Mouse (Mus musculus) heart, postnatal 4 days (tissue): ENCODE data around the gene F830045P16Rik. TPM values are rescaled to one million over a fixed set of nuclear protein-coding genes. Genes with fewer than 3 reads are reported as not detected.
A peak's percentile ranks its signal among the peaks of the same experiment; 100 is the strongest.
"Not testable (repeated sequence)": the region's sequence is repeated elsewhere in the genome, so short reads cannot be mapped to it uniquely, and the experiment has no call there.

ENCODE experiments used
- DNase-seq: peaks from one replicate; pipeline ENCODE4 v3.0.0; 2021
- total RNA-seq, 2 experiments: library from RNA; stranded (reverse); gene quantifications; 2 replicates each; pipeline ENCODE4 v1.2.3; 2021

The F830045P16Rik gene
- total RNA-seq, 2 experiments from 2014 or later: not detected

DNA sequence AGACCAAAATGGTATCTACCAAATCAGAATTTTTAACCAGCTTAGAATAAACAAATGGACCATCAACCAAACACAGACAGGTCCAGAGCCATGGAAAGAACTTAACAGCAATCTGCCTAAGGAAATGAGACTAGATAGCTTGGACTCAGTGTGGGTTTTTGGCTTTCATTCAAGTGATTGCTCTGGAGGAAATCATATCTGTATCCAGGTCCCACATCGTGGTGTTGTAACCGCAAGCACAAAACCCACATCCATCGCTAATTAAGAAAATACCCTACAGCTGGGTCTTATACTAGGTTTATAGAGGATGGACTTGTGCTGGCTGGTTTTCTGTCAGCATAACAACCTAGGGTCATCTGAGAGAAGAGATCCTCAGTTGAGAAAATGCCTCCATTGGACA is 53.3 kb downstream of the F830045P16Rik start:
- no peak for DNase-seq

DNA sequence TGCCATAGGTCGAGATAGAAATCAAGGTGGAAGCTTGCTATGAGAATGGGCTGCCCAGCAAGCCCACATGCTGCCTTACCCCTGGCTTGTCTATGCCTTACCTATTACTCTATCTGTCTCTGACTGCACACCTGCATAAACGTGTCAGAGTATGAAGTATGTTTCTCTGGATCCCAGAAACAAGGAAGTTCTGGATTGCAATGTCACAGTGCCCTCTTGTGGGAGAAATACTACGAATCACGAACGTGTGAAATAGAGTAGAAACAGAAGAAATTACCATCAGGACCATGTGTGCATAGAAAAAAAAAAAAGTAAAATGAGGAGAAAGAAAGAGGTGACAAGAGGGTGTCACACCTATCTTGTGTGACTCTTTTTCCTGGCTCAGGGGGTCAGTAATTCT is 64.5 kb downstream of the F830045P16Rik start:
- DNase-seq: peak; percentile 26

DNA sequence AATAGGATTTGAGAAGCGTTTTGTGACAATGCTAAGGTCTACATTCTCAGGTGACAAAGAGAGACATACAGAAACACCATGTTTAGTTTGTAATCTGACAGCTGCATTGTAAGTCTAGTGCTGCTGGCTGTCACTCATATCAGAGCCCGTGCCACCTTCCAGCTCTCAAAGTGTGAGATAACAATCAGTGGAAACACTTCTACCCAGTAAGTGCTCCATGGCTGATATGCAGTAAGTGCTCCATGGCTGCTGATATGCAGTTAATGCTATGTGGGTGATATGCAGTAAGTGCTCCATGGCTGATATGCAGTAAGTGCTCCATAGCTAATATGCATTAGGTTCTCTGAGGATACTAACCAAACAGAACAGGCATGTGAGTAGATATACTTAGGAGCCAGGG is 65.6 kb downstream of the F830045P16Rik start:
- no peak for DNase-seq

DNA sequence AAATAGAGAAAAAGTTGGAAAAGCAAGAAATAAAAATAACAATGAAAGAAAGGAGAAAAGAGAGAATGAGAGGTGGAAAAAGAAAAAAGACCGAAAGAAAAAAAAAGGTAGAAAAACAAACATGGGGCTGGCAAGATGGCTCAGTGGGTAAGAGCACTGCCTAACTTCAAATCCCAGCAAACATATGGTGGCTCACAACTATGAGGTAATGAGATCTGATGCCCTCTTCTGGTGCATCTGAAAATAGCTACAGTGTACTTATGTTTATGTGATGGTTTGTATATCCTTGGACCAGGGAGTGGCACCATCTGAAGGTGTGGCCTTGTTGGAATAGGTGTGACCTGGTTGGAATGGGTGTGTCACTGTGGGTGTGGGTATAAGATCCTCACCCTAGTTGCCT is 97.6 kb downstream of the F830045P16Rik start:
- not testable (repeated sequence) for DNase-seq

DNA sequence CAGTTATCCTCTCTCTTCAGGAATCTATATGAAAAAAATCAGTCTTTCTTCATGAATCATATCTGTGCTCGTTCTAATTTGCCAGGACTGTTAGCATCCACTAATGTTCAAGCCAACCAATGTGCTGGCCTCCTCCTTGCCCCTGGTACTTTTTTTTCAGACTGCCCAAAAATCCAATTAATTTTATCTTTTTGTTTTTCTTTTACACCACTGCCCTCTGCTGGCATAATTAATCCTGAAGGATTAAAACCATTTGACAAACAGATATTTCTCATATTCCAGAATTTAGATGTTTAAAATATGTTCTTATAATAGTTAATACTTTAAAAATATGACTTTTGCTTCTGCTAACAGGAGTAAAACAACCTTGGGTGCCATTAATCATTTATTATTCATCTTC is 101.2 kb downstream of the F830045P16Rik start:
- DNase-seq: no peak

DNA sequence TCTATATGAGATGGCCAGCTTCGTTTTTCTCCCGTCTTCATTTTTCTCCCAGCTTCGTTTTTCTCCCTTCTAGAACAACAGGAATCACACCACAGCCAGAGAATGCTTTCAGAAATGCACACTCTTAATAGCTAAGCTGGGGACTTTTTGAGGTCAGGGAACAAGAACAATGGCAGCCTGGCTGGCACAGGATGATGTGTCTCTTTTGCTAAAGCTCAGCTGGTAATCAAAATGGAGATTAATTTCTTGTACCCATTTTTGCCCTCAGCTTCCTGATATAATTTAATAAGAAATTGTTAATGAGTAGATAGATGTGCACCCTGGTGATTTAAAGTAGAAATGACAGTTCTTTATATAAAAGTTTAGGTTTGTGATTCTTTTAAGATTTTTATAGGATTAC is 112.7 kb downstream of the F830045P16Rik start:
- DNase-seq: no peak

DNA sequence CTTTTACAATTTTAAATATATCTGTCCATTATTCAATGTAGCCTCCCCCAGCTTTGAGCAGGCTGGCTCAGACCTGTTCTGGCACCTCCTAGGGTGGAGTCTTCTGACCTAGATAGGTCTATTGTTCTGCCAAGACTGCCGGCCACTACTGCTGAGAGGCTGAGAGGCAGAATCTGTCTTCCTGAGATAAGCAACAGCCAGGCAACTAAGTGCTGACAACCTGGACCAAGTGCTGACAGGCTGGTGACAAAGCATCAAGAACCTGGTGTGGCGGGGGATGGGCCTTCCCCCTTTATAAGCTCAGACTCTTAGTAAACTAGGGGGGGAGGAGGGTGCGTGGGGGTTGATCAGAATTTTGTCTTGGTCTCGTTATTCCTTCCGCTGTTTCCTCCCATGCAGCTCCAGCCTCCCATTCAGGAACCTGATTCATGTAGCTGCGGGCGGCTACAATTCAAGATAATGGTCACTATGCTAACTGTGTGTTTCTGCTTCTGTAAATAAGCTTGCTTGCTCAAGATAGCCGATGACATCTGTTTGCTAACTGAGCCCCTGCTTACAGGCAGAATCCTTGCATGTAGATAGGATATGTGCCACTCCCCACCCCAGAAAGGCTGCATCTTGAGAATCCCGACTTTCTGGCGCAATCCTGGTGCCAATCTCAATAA is 115.4 kb downstream of the F830045P16Rik start:
- DNase-seq: no peak

DNA sequence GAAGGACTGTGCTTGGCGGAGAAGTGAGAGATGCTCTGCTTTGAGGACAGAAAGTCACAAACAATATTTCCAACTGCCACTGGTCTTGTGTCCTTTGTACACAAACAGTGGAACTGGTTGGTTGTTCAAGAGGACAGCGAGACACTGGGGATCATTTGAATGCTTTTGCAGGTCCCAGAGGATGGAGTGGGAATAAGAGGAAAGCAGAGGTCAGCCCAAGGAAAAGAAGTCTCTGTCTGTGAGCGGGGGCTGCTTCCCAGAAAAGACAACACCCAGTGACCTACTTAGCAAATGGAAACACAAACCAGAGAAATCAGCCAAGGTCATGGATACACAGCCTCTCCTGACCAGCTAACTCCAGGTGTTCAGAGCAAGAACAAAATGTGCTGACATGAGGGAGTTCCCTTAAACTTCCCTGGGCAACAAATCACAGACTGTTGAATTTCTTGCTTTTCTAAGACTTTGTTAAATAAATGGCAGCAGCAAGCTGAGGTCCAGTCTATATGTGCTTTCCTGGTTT is 117.0 kb downstream of the F830045P16Rik start:
- no peak for DNase-seq

DNA sequence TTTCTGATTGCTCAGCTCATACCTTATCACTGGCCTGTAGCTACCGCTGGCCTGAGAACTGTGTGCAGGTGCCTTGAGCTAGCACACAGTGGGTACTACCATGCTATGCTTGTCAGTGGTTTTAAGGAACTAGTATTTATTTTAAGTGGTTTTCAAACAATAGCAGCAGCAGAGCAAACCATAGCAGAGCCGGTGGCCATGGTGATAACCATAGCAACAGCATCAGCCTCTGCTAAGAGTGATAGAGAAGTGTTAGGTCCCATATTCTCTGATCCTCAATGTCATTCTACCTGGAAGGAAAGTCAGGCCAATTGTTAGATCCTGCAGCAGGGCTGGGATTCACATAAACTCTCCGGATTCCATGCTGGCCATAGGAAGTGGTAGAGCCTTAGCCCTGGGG is 121.8 kb downstream of the F830045P16Rik start:
- no peak for DNase-seq

DNA sequence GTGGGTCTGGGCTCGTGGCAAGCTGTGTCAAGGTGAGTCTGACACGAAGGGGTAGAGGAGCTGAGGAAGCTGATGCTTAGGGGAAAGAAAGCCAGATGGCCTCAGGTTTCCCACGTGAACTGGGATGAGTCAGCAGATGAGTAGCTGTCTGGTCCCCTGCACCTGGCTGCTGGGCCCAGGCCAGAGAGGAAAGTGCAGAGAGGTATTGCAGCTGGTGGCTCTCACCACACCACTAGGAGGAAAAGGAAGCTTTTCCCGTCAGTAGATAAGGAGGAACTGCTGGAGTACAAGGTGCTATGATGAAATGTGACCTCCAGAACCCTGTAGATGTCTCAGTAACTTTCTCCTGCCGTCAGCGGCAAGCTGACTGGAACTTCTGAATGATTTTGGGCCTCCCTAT is 122.9 kb downstream of the F830045P16Rik start:
- DNase-seq: no peak

DNA sequence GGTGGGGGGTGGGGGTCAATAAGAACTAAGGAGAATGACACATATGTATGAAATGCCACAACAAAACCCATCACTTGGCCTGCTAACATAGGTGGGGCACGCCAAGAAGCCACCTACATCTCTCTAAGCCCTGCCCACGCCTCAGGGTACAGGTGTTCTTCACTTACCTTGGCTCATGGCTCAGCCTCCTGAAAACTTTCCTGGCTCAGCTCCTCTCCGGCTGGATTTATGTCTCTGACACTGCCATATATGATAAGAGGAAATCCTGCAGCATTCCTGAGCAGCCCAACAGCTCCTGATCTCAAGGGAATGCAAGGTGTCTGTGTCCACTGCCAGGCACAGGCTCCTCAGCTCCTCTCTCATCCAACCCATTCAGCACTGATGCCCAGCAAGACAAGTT is 124.8 kb downstream of the F830045P16Rik start:
- DNase-seq: no peak

DNA sequence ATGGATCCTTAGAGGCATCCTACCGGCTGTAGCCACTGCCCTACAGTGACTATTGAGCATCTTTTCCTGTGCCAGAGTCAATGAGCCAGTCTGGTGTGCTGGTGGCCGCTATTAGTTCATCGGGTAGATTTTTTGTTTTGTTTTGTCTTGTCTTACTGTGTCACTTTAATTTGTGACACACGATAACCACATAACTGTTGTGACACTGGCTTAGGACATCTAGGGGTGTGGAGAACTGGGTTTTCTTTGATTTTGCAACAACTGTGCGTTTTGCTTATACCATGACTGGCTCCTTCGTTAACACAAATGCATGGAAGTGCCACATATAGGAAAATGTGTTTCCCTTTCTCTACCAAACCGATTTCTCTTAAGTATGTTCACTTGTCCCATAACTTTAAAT is 126.1 kb downstream of the F830045P16Rik start:
- DNase-seq: no peak

DNA sequence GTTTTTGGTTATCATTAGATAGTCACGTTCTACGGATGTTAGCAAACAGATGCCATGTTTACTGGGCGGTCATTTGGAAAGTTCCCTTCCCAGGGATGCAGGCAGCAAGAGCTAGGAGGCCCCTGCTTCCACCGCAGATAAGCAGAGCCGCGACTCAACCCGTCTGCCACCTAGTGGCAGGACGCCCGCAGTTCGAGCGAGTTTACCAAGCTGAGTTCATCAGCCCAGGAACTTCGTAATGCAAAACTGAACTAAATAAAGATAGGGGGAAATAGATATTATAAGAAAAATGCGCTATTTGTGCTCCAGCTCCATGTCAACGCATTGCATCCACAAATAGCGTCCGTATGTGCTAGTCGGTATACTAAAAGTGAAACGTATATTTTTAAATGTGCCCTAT is 127.9 kb downstream of the F830045P16Rik start:
- peak; percentile 87 for DNase-seq

Other genes with a start within 250 kb of the F830045P16Rik start
- gene Ckap2l, start 239.4 kb downstream of the F830045P16Rik start, total RNA-seq: 10 to 100 TPM; 37.8 to 45.4 TPM
- gene Il1a, start 226.6 kb downstream of the F830045P16Rik start, total RNA-seq: under 1 TPM in 1 of 2 experiments, not detected in 1; 0.14 TPM
- under 1 TPM in 1 of 2 experiments, not detected in 1; 0.25 TPM for gene Il1b, start 165.5 kb downstream of the F830045P16Rik start, total RNA-seq
- 10 to 100 TPM; 22.4 to 23.0 TPM for gene Sirpa, start 56.2 kb upstream of the F830045P16Rik start, total RNA-seq
- not detected for gene Pdyn, start 163.2 kb upstream of the F830045P16Rik start, total RNA-seq